Mouse (Mus musculus) stomach, postnatal 0 days (tissue): ENCODE results near the gene Egfr. TPM values are rescaled to one million over a fixed set of nuclear protein-coding genes. Genes with fewer than 3 reads are reported as not detected.

Experiments used
- ATAC-seq: fragments of 200-750 bp; cut with Nextera tagmentation; 2 replicates; pipeline ENCODE4 v1.8.0; 2017; ENCODE audit not compliant: low FRiP score, low TSS enrichment
- DNase-seq: peaks from one replicate; pipeline ENCODE4 v3.0.0-alpha.2; 2016; ENCODE audit warnings: low spot score
- H3K27ac ChIP-seq: fragments of 300-500 bp; sonication (generic); replicated peaks from 2 replicates; pipeline ENCODE4 v1.5.1; 2014; ENCODE audit warnings: mild to moderate bottlenecking, control low read depth
- H3K27me3 ChIP-seq: fragments of 300-500 bp; sonication (generic); 2 replicates; pipeline ENCODE4 v1.6.1; 2014; ENCODE audit warnings: low read length; ENCODE audit not compliant: control insufficient read depth, insufficient read depth
- H3K36me3 ChIP-seq: fragments of 300-500 bp; sonication (generic); 2 replicates; pipeline ENCODE4 v1.6.1; 2014; ENCODE audit warnings: low read length, mixed read lengths; ENCODE audit not compliant: control insufficient read depth, insufficient read depth
- H3K4me1 ChIP-seq: fragments of 300-500 bp; sonication (generic); replicated peaks from 2 replicates; pipeline ENCODE4 v1.6.1; 2014; ENCODE audit warnings: antibody characterized with exemption; ENCODE audit not compliant: control insufficient read depth, insufficient read depth
- H3K4me2 ChIP-seq: fragments of 300-500 bp; sonication (generic); replicated peaks from 2 replicates; pipeline ENCODE4 v1.6.1; 2014; ENCODE audit warnings: low read depth, mild to moderate bottlenecking, control low read depth, moderate library complexity
- H3K4me3 ChIP-seq: fragments of 300-500 bp; sonication (generic); 2 replicates; pipeline ENCODE4 v1.5.1; 2014; ENCODE audit warnings: low read depth, low read length, control low read depth
- H3K9ac ChIP-seq: fragments of 300-500 bp; sonication (generic); 2 replicates; pipeline ENCODE4 v1.6.1; 2014; ENCODE audit warnings: mild to moderate bottlenecking, low read length, control low read depth, mixed read lengths
- H3K9me3 ChIP-seq: fragments of 300-500 bp; sonication (generic); 2 replicates; pipeline ENCODE4 v1.6.1; 2016; ENCODE audit warnings: low read length; ENCODE audit not compliant: control insufficient read depth
- CTCF ChIP-seq: IDR thresholded peaks from 2 replicates; pipeline ENCODE4 v1.5.1; 2016; ENCODE audit warnings: antibody characterized with exemption, low read depth, mild to moderate bottlenecking, moderate library complexity
- EP300 ChIP-seq: optimal IDR thresholded peaks from 2 replicates; pipeline ENCODE3; 2016; ENCODE audit warnings: antibody characterized with exemption
- WGBS: fragments of 180-500 bp; shearing (Covaris S2); extraction: QIAGEN DNeasy Blood & Tissue Kit; methylation state at CpG from one replicate; pipeline ENCODE4 v1.1.7; 2014; 5-methylcytosine and 5-hydroxymethylcytosine counted together
- polyA plus RNA-seq: library from polyadenylated mRNA; unstranded; fragments of >200 nt; fragmentation: Nextera tagmentation; extraction: Ambion mirVana; gene quantifications from 2 replicates; pipeline ENCODE4 v1.2.1, GENCODE M21; 2015

The Egfr gene
- polyA plus RNA-seq, 1 experiment from 2014 or later: 13.5 TPM

DNA sequence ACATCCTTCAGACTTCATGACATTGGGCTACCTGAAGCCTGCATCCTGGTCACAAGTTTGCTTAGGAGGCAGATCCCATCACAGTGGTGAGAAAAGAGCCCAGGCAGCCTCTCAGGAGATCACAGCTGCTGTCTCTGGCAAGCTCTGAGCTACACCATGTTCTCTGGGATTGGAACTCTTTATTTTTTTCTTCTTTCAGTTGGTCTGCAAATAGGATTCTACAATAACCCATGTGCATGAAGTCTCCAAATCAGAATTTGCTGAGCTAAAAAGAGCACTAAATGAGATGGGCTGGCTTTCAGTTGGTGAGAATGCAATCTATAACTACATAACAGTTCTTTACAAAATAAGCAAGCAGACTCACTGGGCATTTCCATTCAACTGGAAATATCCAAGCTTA, 46.1 kb downstream of the Egfr start:
- Histone ChIP-seq H3K4me2 (no peak overlapping the region), H3K4me3 (no peak overlapping the region), H3K9ac (no peak overlapping the region), H3K27me3 (no peaks in the 10 kb centered on the region), H3K9me3 (no peaks in the 10 kb centered on the region), H3K27ac (no peak overlapping the region), H3K4me1 (peaks cover 6% of the 10 kb centered on the region; the same call in 1 of the 2 replicates), H3K36me3 (no peaks in the 10 kb centered on the region)
- TF ChIP-seq CTCF (no peak), EP300 (no peak)
- ATAC-seq: no peak
- DNase-seq: no peak

- Histone ChIP-seq H3K4me1 (peaks cover 6% of the 10 kb centered on the region; the same call in 1 of the 2 replicates), H3K4me2 (no peak overlapping the region), H3K9ac (no peak overlapping the region), H3K4me3 (no peak overlapping the region), H3K27me3 (no peaks in the 10 kb centered on the region), H3K27ac (peak overlapping the region; percentile 50), H3K9me3 (no peaks in the 10 kb centered on the region), H3K36me3 (no peaks in the 10 kb centered on the region)
- peak; percentile 91 for DNase-seq
- ATAC-seq: peak; percentile 99
- TF ChIP-seq CTCF (no peak), EP300 (no peak)
- WGBS: 30% methylated on average over 6 of the region's 6 CpGs
These were observed 48.5 kb downstream of the Egfr start for GRCm38 (mm10) chr11:16800507-16800906.

DNA sequence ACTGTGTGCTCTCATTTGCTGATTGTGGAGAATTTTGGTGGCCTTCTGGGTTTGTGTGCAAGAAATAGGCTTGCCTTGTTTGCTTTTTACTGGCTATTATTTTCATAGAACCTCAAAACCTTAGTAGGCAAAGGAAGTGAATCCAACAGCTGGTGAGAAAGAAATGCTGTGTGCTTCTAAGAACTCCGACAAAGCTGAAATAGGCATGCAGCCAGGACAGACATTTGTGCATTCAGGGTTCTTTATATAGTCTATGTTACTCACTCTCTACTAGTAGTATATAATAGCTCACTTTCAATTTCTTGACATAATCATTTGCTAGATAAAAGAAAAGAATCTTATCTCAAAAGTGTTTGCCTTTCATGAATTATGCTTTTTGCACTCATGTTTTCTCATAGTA, 50.7 kb downstream of the Egfr start:
- WGBS: 6% methylated on average over 1 of the region's 1 CpGs
- no peaks in the 10 kb centered on the region for H3K27me3 ChIP-seq
- no peak overlapping the region for H3K9ac ChIP-seq
- no peaks in the 10 kb centered on the region for H3K9me3 ChIP-seq
- ATAC-seq: no peak
- H3K4me3 ChIP-seq: no peak overlapping the region
- TF ChIP-seq CTCF (no peak), EP300 (no peak)
- peaks cover 6% of the 10 kb centered on the region; the same call in 1 of the 2 replicates for H3K4me1 ChIP-seq
- no peaks in the 10 kb centered on the region for H3K36me3 ChIP-seq
- H3K27ac ChIP-seq: no peak overlapping the region
- no peak overlapping the region for H3K4me2 ChIP-seq
- no peak for DNase-seq

DNA sequence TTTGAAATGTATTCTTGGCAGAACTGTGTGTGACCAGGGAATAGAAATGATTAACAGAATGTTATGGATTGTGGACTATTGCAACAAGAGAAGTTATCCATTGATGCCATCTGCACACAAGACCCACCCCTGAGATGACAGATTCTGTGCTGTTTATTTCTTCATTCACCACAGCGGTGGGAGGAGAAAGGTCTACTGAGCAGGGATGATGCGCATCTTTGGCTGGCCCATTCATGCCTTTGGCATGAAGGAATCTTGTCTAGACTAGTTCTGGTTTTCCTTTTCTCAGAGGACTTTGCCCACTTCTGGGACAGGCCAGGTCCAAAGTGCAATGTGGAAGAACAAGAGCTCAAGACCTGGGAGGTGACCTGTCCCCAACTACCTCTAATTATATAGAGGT, 52.0 kb downstream of the Egfr start:
- Histone ChIP-seq H3K27ac (no peak overlapping the region), H3K9ac (no peak overlapping the region), H3K36me3 (no peaks in the 10 kb centered on the region), H3K4me2 (no peak overlapping the region), H3K27me3 (no peaks in the 10 kb centered on the region), H3K4me3 (no peak overlapping the region), H3K4me1 (0 out of 2 replicates have a peak, but pooled peaks cover 6% of the 10 kb centered on the region), H3K9me3 (no peaks in the 10 kb centered on the region)
- TF ChIP-seq CTCF (peak; percentile 0; the same call in 1 of the 2 replicates), EP300 (no peak)
- DNase-seq: no peak
- 80% methylated on average over 2 of the region's 2 CpGs for WGBS
- no peak for ATAC-seq

- H3K27me3 ChIP-seq: no peaks in the 10 kb centered on the region
- no peak for ATAC-seq
- H3K27ac ChIP-seq: no peak overlapping the region
- H3K4me1 ChIP-seq: peaks cover 6% of the 10 kb centered on the region; the same call in 1 of the 2 replicates
- H3K4me2 ChIP-seq: no peak overlapping the region
- H3K9ac ChIP-seq: no peak overlapping the region
- no peaks in the 10 kb centered on the region for H3K36me3 ChIP-seq
- 75% methylated on average over 4 of the region's 4 CpGs for WGBS
- H3K9me3 ChIP-seq: no peaks in the 10 kb centered on the region
- TF ChIP-seq EP300: no peak
- no peak for TF ChIP-seq CTCF
- DNase-seq: no peak
- H3K4me3 ChIP-seq: no peak overlapping the region
These were observed 53.9 kb downstream of the Egfr start for GRCm38 (mm10) chr11:16805886-16806285.

GRCm38 (mm10) chr11:16809161-16809967, 57.4 kb downstream of the Egfr start:
- Histone ChIP-seq H3K4me1 (no peaks in the 10 kb centered on the region; the same call in 1 of the 2 replicates), H3K9ac (no peak overlapping the region), H3K27me3 (no peaks in the 10 kb centered on the region), H3K36me3 (no peaks in the 10 kb centered on the region), H3K4me3 (no peak overlapping the region), H3K9me3 (no peaks in the 10 kb centered on the region), H3K4me2 (no peak overlapping the region), H3K27ac (peak overlapping the region; percentile 84)
- DNase-seq: peak; percentile 42
- peak; percentile 67; the same call in 1 of the 2 replicates for ATAC-seq
- 42% methylated on average over 9 of the region's 9 CpGs for WGBS
- TF ChIP-seq EP300 (no peak), CTCF (no peak)
